Mouse (Mus musculus) MEL (cell line): ENCODE measurements at regions not wholly inside any gene's neighbourhood (a gene's known extent, or its start where the extent isn't known, plus 50 kb on each side); places are given as distances from the start of the nearest gene placed in this dataset.

ENCODE experiments used
- DNase-seq: peaks from one replicate; pipeline ENCODE4 v3.0.0; 2011; ENCODE audit warnings: low read depth, low spot score
- H3K27ac ChIP-seq: 2 replicates; pipeline ENCODE4 v1.5.1; 2012; ENCODE audit warnings: low read depth, mild to moderate bottlenecking, control low read depth, low read length, moderate library complexity; ENCODE audit not compliant: control insufficient read depth
- H3K27me3 ChIP-seq, 2 experiments: fragments of 150-350 bp in 1 of 2; sonication (generic) in 1 of 2; 2 replicates each; pipeline ENCODE4 v1.6.1; 2012; ENCODE audit warnings: low read length in 2 of 2, mild to moderate bottlenecking in 2 of 2, improper control_type of control experiment in 1 of 2, moderate library complexity in 1 of 2; ENCODE audit not compliant: insufficient read depth in 2 of 2, control insufficient read depth in 1 of 2
- H3K36me3 ChIP-seq, 2 experiments: 2 replicates each; pipeline ENCODE4 v1.6.1; 2012 to 2014; ENCODE audit warnings: low read length in 2 of 2, improper control_type of control experiment in 1 of 2, inconsistent platforms in 1 of 2, mild to moderate bottlenecking in 1 of 2; ENCODE audit not compliant: insufficient read depth in 2 of 2, control insufficient read depth in 1 of 2
- H3K4me1 ChIP-seq, 2 experiments: fragments of 150-350 bp in 1 of 2; sonication (generic) in 1 of 2; 2 replicates each; pipeline ENCODE4 v1.6.1; 2012; ENCODE audit warnings: low read length in 2 of 2, improper control_type of control experiment in 1 of 2, mild to moderate bottlenecking in 1 of 2; ENCODE audit not compliant: insufficient read depth in 2 of 2, control insufficient read depth in 1 of 2
- H3K4me3 ChIP-seq, 2 experiments: fragments of 150-350 bp in 1 of 2; sonication (generic) in 1 of 2; 2 replicates each; pipeline ENCODE4 v1.5.1; 2012; ENCODE audit warnings: low read depth in 2 of 2, low read length in 2 of 2, mild to moderate bottlenecking in 2 of 2, moderate library complexity in 2 of 2, control low read depth in 1 of 2, improper control_type of control experiment in 1 of 2; ENCODE audit not compliant: control insufficient read depth in 1 of 2, insufficient read depth in 1 of 2
- H3K79me2 ChIP-seq: 2 replicates; pipeline ENCODE4 v1.6.1; 2012; ENCODE audit warnings: mild to moderate bottlenecking, low read length, moderate library complexity; ENCODE audit not compliant: control insufficient read depth, poor library complexity, insufficient read depth
- H3K9ac ChIP-seq: 2 replicates; pipeline ENCODE4 v1.6.1; 2012; ENCODE audit warnings: low read depth, mild to moderate bottlenecking, control low read depth, low read length, moderate library complexity; ENCODE audit not compliant: control insufficient read depth, poor library complexity, severe bottlenecking
- H3K9me3 ChIP-seq: fragments of 150-350 bp; sonication (generic); replicated peaks from 2 replicates; pipeline ENCODE4 v1.6.1; 2012; ENCODE audit warnings: mild to moderate bottlenecking, low read length, improper control_type of control experiment, moderate library complexity; ENCODE audit not compliant: insufficient read depth
- CHD2 ChIP-seq: IDR thresholded peaks from 2 replicates; pipeline ENCODE4 v1.6.1; 2011; ENCODE audit warnings: low read length, improper control_type of control experiment
- CTCF ChIP-seq, 3 experiments: IDR thresholded peaks in 2 of 3; conservative IDR thresholded peaks in 1 of 3; 2 replicates each; pipeline ENCODE4 v1.5.1; 2011 to 2012; ENCODE audit warnings: low read length in 3 of 3, low read depth in 2 of 3, mild to moderate bottlenecking in 2 of 3, improper control_type of control experiment in 1 of 3, inconsistent platforms in 1 of 3, mixed read lengths in 1 of 3, moderate library complexity in 1 of 3; ENCODE audit not compliant: control insufficient read depth in 1 of 3, insufficient read depth in 1 of 3, poor library complexity in 1 of 3, severe bottlenecking in 1 of 3
- E2F4 ChIP-seq: IDR thresholded peaks from 2 replicates; pipeline ENCODE4 v1.6.1; 2011; ENCODE audit warnings: low read depth, low read length, improper control_type of control experiment, borderline replicate concordance
- EP300 ChIP-seq, 2 experiments: IDR thresholded peaks; 2 replicates each; pipeline ENCODE4 v1.6.1; 2011; ENCODE audit warnings: improper control_type of control experiment in 2 of 2, low read length in 2 of 2, low read depth in 1 of 2, mild to moderate bottlenecking in 1 of 2
- ETS1 ChIP-seq: IDR thresholded peaks from 2 replicates; pipeline ENCODE4 v1.6.1; 2012; ENCODE audit warnings: low read depth, mild to moderate bottlenecking, inconsistent platforms, low read length, improper control_type of control experiment, moderate library complexity
- JUND ChIP-seq: IDR thresholded peaks from 2 replicates; pipeline ENCODE4 v1.6.1; 2011; ENCODE audit warnings: low read depth, mild to moderate bottlenecking, improper control_type of control experiment, low read length
- KAT2A ChIP-seq: conservative IDR thresholded peaks from 2 replicates; pipeline ENCODE4 v1.6.1; 2012; ENCODE audit warnings: low read depth, low read length, improper control_type of control experiment, inconsistent platforms
- MEF2A ChIP-seq: IDR thresholded peaks from 2 replicates; pipeline ENCODE4 v1.6.1; 2014; ENCODE audit warnings: low read depth, mild to moderate bottlenecking, inconsistent platforms, low read length, improper control_type of control experiment; ENCODE audit not compliant: poor library complexity, insufficient replicate concordance, severe bottlenecking; ENCODE audit errors: extremely low read depth
- MXI1 ChIP-seq: IDR thresholded peaks from 2 replicates; pipeline ENCODE4 v1.6.1; 2011; ENCODE audit warnings: mild to moderate bottlenecking, low read depth, low read length, improper control_type of control experiment
- MYC ChIP-seq: IDR thresholded peaks from 2 replicates; pipeline ENCODE4 v1.6.1; 2011; ENCODE audit warnings: low read depth, mild to moderate bottlenecking, low read length, improper control_type of control experiment, moderate library complexity
- NELFE ChIP-seq: IDR thresholded peaks from 2 replicates; pipeline ENCODE4 v1.6.1; 2011; ENCODE audit warnings: low read depth, low read length, improper control_type of control experiment
- NRF1 ChIP-seq: IDR thresholded peaks from 2 replicates; pipeline ENCODE4 v1.6.1; 2014; ENCODE audit warnings: low read depth, mild to moderate bottlenecking, inconsistent platforms, low read length, improper control_type of control experiment, moderate library complexity; ENCODE audit not compliant: poor library complexity, insufficient read depth, severe bottlenecking
- POLR2A ChIP-seq, 2 experiments: IDR thresholded peaks; 2 replicates each; pipeline ENCODE4 v1.6.1; 2011 to 2012; ENCODE audit warnings: low read length in 2 of 2, mild to moderate bottlenecking in 2 of 2, control low read depth in 1 of 2, improper control_type of control experiment in 1 of 2, low read depth in 1 of 2, moderate library complexity in 1 of 2; ENCODE audit not compliant: control insufficient read depth in 1 of 2, insufficient read depth in 1 of 2, poor library complexity in 1 of 2
- POLR2AphosphoS2 ChIP-seq: IDR thresholded peaks from 2 replicates; pipeline ENCODE4 v1.6.1; 2011; ENCODE audit warnings: low read length, improper control_type of control experiment
- RAD21 ChIP-seq: IDR thresholded peaks from 2 replicates; pipeline ENCODE4 v1.6.1; 2011; ENCODE audit warnings: mild to moderate bottlenecking, low read depth, low read length, improper control_type of control experiment
- RCOR1 ChIP-seq: IDR thresholded peaks from 2 replicates; pipeline ENCODE4 v1.6.1; 2012; ENCODE audit warnings: low read depth, mild to moderate bottlenecking, inconsistent platforms, low read length, improper control_type of control experiment
- SIN3A ChIP-seq: IDR thresholded peaks from 2 replicates; pipeline ENCODE4 v1.6.1; 2012; ENCODE audit warnings: low read length, improper control_type of control experiment, inconsistent platforms
- TAL1 ChIP-seq: IDR thresholded peaks from 2 replicates; pipeline ENCODE4 v1.6.1; 2012; ENCODE audit warnings: mild to moderate bottlenecking, inconsistent platforms, low read length, moderate library complexity, mixed read lengths
- TBP ChIP-seq: IDR thresholded peaks from 2 replicates; pipeline ENCODE4 v1.8.0; 2011; ENCODE audit warnings: low read depth, low read length, improper control_type of control experiment
- UBTF ChIP-seq: IDR thresholded peaks from 2 replicates; pipeline ENCODE4 v1.6.1; 2012; ENCODE audit warnings: low read depth, mild to moderate bottlenecking, inconsistent platforms, low read length, improper control_type of control experiment, moderate library complexity, borderline replicate concordance; ENCODE audit not compliant: insufficient read depth
- USF1 ChIP-seq: IDR thresholded peaks from 2 replicates; pipeline ENCODE4 v1.6.1; 2014; ENCODE audit warnings: low read depth, mild to moderate bottlenecking, inconsistent platforms, low read length, improper control_type of control experiment, moderate library complexity
- ZMIZ1 ChIP-seq: IDR thresholded peaks from 2 replicates; pipeline ENCODE4 v1.6.1; 2012; ENCODE audit warnings: low read depth, mild to moderate bottlenecking, inconsistent platforms, low read length, improper control_type of control experiment, moderate library complexity
- ZNF384 ChIP-seq: IDR thresholded peaks from 2 replicates; pipeline ENCODE4 v1.6.1; 2012; ENCODE audit warnings: low read depth, mild to moderate bottlenecking, inconsistent platforms, low read length, improper control_type of control experiment

DNA sequence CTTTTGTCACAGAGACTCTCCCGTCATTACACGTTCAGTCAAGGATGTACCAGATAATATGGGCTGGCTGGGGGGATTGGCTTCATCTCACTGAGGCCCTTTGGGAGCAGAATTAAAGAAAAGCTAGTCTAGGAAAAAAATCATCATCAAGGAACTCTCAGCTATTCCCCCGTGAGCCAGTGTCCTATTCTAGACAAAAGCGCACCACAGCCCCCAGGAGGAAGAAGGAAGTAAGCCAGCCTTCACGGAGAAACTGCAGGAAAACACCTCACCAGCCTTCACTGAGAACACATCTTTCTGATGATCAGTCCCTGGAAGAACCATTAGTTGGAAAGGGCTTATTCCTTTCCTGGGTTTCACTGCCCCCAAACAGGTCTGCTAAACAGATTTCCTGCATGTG, 154.8 kb upstream of the Dapk1 start:
- TF ChIP-seq MXI1 (no peak), CHD2 (no peak), JUND (no peak), ETS1 (no peak), RCOR1 (no peak), CTCF (IDR thresholded peaks at IDR 0.05 in 2 of 3, conservative IDR thresholded peaks at IDR 0.05 in 1 of 3; ENCODE audit: control insufficient read depth in 1 of 3, insufficient read depth in 1 of 3, low read depth in 2 of 3, low read length in 3 of 3, poor library complexity in 1 of 3, severe bottlenecking in 1 of 3) (no peak), POLR2AphosphoS2 (no peak), MEF2A (no peak), SIN3A (no peak), ZMIZ1 (no peak), USF1 (no peak), KAT2A (no peak)
- no peaks in the 10 kb centered on the region for H3K27me3 ChIP-seq

DNA sequence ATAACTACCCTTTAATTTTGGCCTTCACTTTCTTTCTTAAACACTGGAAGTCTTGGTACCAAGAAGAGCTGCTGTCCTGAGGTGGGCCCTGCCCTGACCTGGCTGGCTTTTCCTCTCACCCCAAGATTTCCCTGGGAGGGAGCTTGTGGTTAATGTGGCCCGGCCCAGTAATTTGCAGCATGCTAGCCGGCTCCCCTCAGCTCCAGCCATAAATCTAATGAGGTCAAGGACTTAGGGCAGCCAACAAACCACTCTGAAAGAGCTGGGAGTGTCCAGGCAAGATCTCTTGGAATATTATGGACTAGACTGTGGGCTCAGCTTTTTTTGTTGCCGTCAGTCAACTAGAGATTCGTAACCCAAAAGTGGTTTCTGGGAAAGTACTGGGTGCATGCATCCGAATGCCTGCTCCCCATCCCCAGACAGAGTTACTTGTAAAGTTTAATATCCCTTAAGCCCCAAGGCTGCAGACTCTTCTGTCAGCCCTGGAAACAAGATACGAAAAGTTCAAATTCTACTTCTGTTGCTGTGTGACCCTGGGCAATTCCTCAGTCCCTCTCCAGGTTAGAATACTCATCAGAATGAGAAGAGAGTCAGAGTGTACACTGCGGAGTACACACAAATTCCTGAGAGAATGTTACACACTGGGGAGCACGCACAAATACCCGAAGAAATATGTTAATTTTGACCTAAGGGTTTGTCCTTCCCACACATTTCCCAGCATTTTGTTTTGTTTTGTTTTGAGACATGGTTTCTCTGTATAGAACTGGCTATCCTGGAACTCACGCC, 150.8 kb upstream of the Dapk1 start:
- H3K36me3 ChIP-seq: peaks cover 0 to 6% of the 10 kb centered on the region in 2 experiments; a peak in 2 of 4 replicates
- no peaks in the 10 kb centered on the region for H3K9me3 ChIP-seq
- peaks cover 0 to 6% of the 10 kb centered on the region in 2 experiments; a peak in 1 of 4 replicates for H3K4me1 ChIP-seq
- H3K27ac ChIP-seq: no peak overlapping the region
- DNase-seq: no peak
- H3K4me3 ChIP-seq: no peak overlapping the region
- TF ChIP-seq MYC (no peak), EP300 (IDR thresholded peaks at IDR 0.05; ENCODE audit: low read depth in 1 of 2, low read length in 2 of 2) (no peak), JUND (no peak), ZNF384 (no peak), RAD21 (no peak), TAL1 (no peak), E2F4 (no peak), TBP (no peak), RCOR1 (no peak), NRF1 (no peak), CHD2 (no peak), NELFE (no peak), UBTF (no peak), POLR2A (IDR thresholded peaks at IDR 0.05; ENCODE audit: control insufficient read depth in 1 of 2, insufficient read depth in 1 of 2, low read depth in 1 of 2, low read length in 2 of 2, poor library complexity in 1 of 2) (no peak), SIN3A (no peak), ZMIZ1 (no peak)
- TF ChIP-seq, all 39 proteins: peak for 0
- Histone ChIP-seq H3K9ac (no peak overlapping the region), H3K79me2 (no peaks in the 10 kb centered on the region), H3K27me3 (no peaks in the 10 kb centered on the region)

More for the DNA sequence above, 154.8 kb upstream of the Dapk1 start:
- H3K9me3 ChIP-seq: no peaks in the 10 kb centered on the region
- H3K79me2 ChIP-seq: no peaks in the 10 kb centered on the region
- H3K4me1 ChIP-seq: no peaks in the 10 kb centered on the region
- H3K4me3 ChIP-seq: no peak overlapping the region
- H3K9ac ChIP-seq: no peak overlapping the region
- no peaks in the 10 kb centered on the region for H3K36me3 ChIP-seq
- DNase-seq: no peak
- H3K27ac ChIP-seq: no peak overlapping the region
